Mouse (Mus musculus) left cerebral cortex, postnatal 25 days (tissue): ENCODE results near the gene Rer1. TPM values are rescaled to one million over a fixed set of nuclear protein-coding genes. Genes with fewer than 3 reads are reported as not detected.

Experiments
- DNase-seq, 2 experiments: peaks; one replicate each; pipeline ENCODE4 v3.0.0; 2022; ENCODE audit warnings: low spot score in 2 of 2, mixed read lengths in 1 of 2
- intact Hi-C: fragments of 180-260 bp; cut with DNase I; formaldehyde crosslinking; loops from one replicate; pipeline ENCODE4 v1.15.1; 2025
- total RNA-seq, 2 experiments: library from RNA; stranded (reverse); gene quantifications; 2 replicates each; pipeline ENCODE4 v1.2.3; 2021

Gene Rer1
- total RNA-seq, 2 experiments from 2014 or later: 60.9 to 69.4 TPM

GRCm38 (mm10) chr4:155118278-155118677 is 32.1 kb upstream of the Rer1 start:
- intact Hi-C loops: no loop called here
- no peak for DNase-seq

- DNase-seq: no peak
- intact Hi-C loops: no loop called here
Observed at GRCm38 (mm10) chr4:155117396-155117978, 31.3 kb upstream of the Rer1 start.

GRCm38 (mm10) chr4:155116607-155117006 is 30.4 kb upstream of the Rer1 start:
- intact Hi-C loops: no loop called here
- DNase-seq: no peak

DNA sequence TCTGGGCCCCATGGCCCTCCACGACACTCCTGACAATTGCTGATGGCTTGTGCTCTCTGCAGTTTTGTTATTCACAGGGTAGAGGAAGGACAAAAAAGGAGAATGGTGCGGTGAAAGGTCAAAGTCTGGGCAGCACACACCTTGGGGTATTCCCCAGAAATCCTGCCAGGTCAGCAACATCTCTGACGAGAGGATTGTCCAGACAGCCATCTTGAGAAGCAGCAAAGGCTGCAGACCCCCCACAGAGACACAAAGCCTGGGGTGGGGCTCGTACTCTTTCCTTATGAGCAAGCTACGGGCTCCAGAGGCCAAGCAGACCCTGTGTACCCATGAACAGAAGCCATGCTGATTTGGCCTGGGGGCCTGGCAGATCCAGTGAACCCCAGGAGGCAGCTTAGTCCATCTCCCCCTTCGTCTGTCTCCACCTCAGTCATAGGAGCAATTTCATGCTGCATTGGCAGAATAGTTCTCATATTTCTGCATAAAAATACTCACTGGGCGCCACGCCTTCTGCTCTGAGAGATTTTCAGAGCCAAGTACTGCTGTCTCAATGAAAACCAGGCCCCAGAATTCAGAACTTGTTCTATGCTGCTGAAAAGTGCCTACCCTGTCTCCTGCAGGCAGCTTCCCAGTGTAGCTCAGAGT is 27.7 kb upstream of the Rer1 start:
- peak in 1 of 2 experiments; percentile 80 for DNase-seq
- intact Hi-C loops: no loop called here

DNA sequence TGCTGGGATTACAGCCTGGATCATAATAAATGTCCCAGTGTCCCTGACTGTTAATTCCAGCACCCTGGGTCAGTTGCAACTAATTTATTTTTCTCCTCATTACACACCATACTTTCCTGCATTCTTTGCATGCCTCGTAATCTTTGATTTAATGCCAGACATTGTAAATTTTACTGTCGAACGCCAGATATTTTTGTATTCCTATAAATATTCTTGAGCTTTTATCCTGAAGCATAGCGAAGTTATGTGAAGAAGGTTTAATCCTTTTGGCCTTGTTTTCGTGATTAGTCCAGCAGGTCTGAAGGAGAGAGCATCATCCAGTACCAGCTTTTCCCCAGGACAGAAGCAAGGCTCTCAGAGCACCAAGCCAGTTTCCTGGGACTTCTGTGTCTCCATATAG is 23.3 kb upstream of the Rer1 start:
- DNase-seq: no peak
- intact Hi-C loops: no loop called here

- intact Hi-C loops: no loop called here
- DNase-seq: no peak
Observed at GRCm38 (mm10) chr4:155107886-155108285, 21.7 kb upstream of the Rer1 start.

GRCm38 (mm10) chr4:155098572-155098971 is 12.4 kb upstream of the Rer1 start:
- intact Hi-C loops: no loop called here
- DNase-seq: no peak

GRCm38 (mm10) chr4:155097452-155097851 is 11.3 kb upstream of the Rer1 start:
- intact Hi-C loops: no loop called here
- DNase-seq: no peak

DNA sequence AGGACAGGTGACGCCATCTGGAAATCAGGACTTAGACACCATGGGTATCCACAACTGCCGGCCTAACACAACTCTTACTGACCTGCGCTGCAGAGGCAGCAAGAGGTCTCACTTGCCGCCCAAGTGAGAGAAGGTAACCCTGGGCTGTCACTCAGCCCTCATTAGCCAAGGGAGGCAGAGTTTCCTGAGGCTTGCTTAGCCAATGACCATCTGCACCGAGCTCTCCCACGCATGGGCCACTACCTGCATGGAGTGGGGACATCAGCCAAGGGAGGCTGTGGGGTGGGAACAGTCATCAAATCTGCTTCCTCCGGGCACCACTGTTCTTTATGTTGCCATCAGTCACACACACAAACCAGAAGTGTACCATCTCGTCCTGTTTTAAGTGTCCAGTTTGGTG is 9.8 kb upstream of the Rer1 start:
- DNase-seq: no peak
- intact Hi-C loops: loop anchor here (1.0 kb wide), 2 partner anchors 153 to 212 kb away; partner anchors contain the start of gene Faap20

DNA sequence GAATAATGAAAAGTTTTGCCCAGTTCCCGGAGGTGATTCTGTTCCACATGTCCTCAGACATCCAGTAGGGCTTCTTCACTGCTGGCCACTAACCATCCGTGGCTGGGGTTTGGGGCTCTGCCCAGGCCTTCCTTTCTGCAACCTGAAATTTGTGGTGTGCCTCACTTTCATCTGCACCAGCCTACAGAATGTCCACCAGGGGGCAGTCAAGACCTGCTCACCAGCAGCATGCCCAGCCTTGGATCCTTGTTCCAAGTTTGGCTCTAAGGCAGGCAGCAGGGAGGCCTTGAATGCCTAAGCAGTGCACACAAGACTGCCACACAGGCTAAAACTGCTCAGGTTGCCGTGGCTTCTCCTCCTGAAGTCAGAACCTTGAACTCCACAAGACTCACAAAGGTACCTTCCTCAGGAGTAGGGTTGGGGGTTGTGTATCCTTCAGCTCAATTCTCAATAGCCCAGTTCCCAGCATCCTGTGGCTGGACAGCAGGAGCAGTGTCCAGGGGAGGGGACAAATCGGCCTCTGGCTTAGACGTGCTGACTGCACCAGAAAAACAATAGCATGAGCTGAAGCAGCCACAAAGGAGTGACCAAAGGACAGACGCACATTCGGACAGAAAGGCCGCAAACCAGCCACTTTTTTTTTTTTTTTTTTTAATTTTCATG is 9.2 kb upstream of the Rer1 start:
- intact Hi-C loops: loop anchor here (1.0 kb wide), 2 partner anchors 154 to 213 kb away; partner anchors contain the start of gene Faap20
- peak; percentile 88 to 94 for DNase-seq

DNA sequence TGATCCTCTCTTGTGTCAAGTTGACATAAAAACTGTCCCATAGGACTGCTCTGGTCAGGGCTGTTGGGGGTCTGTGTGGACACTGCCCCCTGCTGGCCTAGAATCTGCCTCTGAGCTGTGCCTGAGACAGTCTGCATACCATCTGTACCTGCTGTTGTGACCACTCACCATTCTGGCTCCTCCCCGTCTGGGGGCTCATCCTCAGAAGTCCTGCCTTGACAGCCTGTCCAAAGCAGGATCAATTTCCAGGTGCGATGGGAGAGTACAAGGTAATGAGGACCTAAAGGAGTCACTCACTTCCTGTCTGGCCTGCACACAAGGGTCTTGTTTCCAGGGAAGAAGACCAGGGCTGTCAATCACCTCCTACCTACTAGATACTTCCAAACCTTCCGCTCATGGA is 8.4 kb upstream of the Rer1 start:
- intact Hi-C loops: no loop called here
- DNase-seq: no peak

- intact Hi-C loops: no loop called here
- no peak for DNase-seq
Observed at GRCm38 (mm10) chr4:155093431-155094149, 7.4 kb upstream of the Rer1 start.

- intact Hi-C loops: no loop called here
- DNase-seq: no peak
Observed at GRCm38 (mm10) chr4:155092718-155093430, 6.7 kb upstream of the Rer1 start.

- DNase-seq: no peak
Observed at GRCm38 (mm10) chr4:155090688-155091449, 4.7 kb upstream of the Rer1 start.

GRCm38 (mm10) chr4:155090147-155090546 is 4.0 kb upstream of the Rer1 start:
- intact Hi-C loops: no loop called here
- no peak for DNase-seq

More at GRCm38 (mm10) chr4:155090688-155091449, 4.7 kb upstream of the Rer1 start:
- intact Hi-C loops: no loop called here

- no peak for DNase-seq
- intact Hi-C loops: no loop called here
Observed at GRCm38 (mm10) chr4:155089241-155089640, 3.1 kb upstream of the Rer1 start.

DNA sequence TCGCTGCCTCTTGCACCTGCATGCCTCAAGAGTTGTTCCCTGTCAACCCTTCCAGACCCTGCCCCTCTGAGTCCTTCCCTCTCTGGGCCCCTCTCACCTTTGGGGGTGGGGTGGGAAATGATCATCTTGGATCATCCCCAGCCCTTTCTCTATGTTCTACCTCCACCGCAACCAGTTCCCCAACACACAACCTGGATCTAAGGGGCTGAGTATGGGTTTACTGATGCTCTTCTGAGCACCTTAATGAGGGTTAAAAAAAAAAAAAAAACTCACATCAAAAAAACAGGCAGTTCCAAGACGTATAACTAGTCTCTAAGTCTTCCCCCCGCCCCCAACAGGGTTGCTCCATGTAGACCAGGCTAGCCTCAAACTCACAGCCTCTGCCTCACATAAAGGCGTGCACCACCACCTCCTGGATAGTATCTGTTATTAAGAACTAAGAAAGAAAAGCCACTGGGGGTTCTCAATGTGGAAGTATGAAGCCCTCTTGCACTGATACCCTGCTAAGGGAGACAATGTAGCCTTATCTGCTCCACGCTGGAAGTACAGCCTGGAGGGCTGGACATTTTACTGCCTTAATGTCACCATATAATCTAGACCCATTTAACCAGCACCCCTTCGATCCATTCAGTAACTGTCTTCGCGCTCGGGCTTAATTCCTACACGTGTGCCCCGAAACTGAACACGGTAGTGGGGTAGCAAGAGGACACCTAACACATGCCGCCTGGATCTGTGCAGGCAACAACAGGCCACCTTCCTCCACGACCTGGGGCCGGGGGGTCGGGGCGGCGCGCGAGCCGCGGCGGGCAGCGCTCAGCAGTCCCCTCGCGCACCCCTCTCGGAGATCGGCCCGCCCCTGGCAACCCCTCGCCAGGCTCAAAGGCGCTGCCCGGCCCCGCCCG is 725 bp downstream of the Rer1 start:
- DNase-seq: no peak
- intact Hi-C loops: no loop called here

- intact Hi-C loops: no loop called here
- DNase-seq: no peak
Observed at GRCm38 (mm10) chr4:155084351-155084750, 1.8 kb downstream of the Rer1 start.
